Mouse (Mus musculus) hindbrain, embryonic 12.5 days (tissue): ENCODE measurements around the gene Scml4. TPM values are rescaled to one million over a fixed set of nuclear protein-coding genes. Genes with fewer than 3 reads are reported as not detected.

ENCODE experiments used
- ATAC-seq: fragments of 200-750 bp; cut with Nextera tagmentation; 2 replicates; pipeline ENCODE4 v1.8.0; 2017; ENCODE audit warnings: moderate TSS enrichment; ENCODE audit not compliant: low FRiP score
- H3K27ac ChIP-seq: fragments of 300-500 bp; sonication (generic); 2 replicates; pipeline ENCODE4 v1.5.1; 2016; ENCODE audit warnings: mild to moderate bottlenecking
- H3K27me3 ChIP-seq: fragments of 300-500 bp; sonication (generic); 2 replicates; pipeline ENCODE4 v1.6.1; 2016; ENCODE audit warnings: mild to moderate bottlenecking
- H3K36me3 ChIP-seq: fragments of 300-500 bp; sonication (generic); 2 replicates; pipeline ENCODE4 v1.6.1; 2016; ENCODE audit warnings: mild to moderate bottlenecking
- H3K4me1 ChIP-seq: fragments of 300-500 bp; sonication (generic); 2 replicates; pipeline ENCODE4 v1.6.1; 2016
- H3K4me2 ChIP-seq: fragments of 300-500 bp; sonication (generic); replicated peaks from 2 replicates; pipeline ENCODE4 v1.6.1; 2016; ENCODE audit warnings: mild to moderate bottlenecking
- H3K4me3 ChIP-seq: fragments of 300-500 bp; sonication (generic); 2 replicates; pipeline ENCODE4 v1.5.1; 2016; ENCODE audit warnings: mild to moderate bottlenecking
- H3K9ac ChIP-seq: fragments of 300-500 bp; sonication (generic); 2 replicates; pipeline ENCODE4 v1.6.1; 2016; ENCODE audit warnings: mild to moderate bottlenecking, moderate library complexity
- H3K9me3 ChIP-seq: fragments of 300-500 bp; sonication (generic); replicated peaks from 2 replicates; pipeline ENCODE4 v1.6.1; 2016; ENCODE audit warnings: mild to moderate bottlenecking
- WGBS: fragments of 180-500 bp; shearing (Covaris S2); methylation state at CpG from one replicate; pipeline ENCODE4 v1.1.7; 2016; 5-methylcytosine and 5-hydroxymethylcytosine counted together
- polyA plus RNA-seq: library from polyadenylated mRNA; unstranded; fragments of >200 nt; fragmentation: Nextera tagmentation; extraction: Ambion mirVana; gene quantifications from 2 replicates; pipeline ENCODE4 v1.2.1, GENCODE M21; 2016

Scml4 gene
- polyA plus RNA-seq, 1 experiment from 2014 or later, result 4.0 TPM

- WGBS, result 52% methylated on average over 4 of the region's 4 CpGs
- Histone ChIP-seq H3K9ac (no peak overlapping the region), H3K27me3 (no peaks in the 10 kb centered on the region), H3K9me3 (no peaks in the 10 kb centered on the region), H3K4me3 (no peak overlapping the region), H3K4me1 (peaks cover 10% of the 10 kb centered on the region; the same call in 1 of the 2 replicates), H3K27ac (peak overlapping the region; percentile 83; the same call in 1 of the 2 replicates), H3K36me3 (no peaks in the 10 kb centered on the region), H3K4me2 (peak overlapping the region; percentile 35)
- peak; percentile 44; the same call in 1 of the 2 replicates for ATAC-seq
Observed at GRCm38 (mm10) chr10:42941278-42941677, 81.1 kb downstream of the Scml4 start.

- peak; percentile 81 for ATAC-seq
- Histone ChIP-seq H3K4me3 (no peak overlapping the region), H3K4me2 (peak overlapping the region; percentile 35)
Observed at GRCm38 (mm10) chr10:42941697-42942221, 81.6 kb downstream of the Scml4 start.

DNA sequence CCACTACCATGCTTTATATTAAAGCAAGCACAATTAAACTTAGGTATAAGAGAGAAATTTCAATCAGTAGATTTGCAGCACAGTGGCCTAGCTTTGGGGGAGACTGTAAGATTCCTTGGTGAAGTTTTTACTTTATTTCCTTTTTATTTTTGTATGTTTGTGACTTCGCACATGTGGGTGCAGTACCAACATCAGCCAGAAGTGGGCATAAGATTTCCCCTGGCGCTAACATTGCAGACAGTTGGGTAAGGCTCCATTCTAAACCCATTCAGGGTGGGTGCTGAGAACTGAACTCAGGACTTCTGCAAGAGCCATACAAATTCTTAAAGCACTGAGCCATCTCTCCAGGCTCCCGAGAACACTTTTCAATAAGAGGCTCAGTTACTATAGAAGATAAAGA is 82.1 kb downstream of the Scml4 start:
- Histone ChIP-seq H3K36me3 (no peaks in the 10 kb centered on the region), H3K4me1 (peaks cover 10% of the 10 kb centered on the region; the same call in 1 of the 2 replicates), H3K4me2 (no peak overlapping the region), H3K9me3 (no peaks in the 10 kb centered on the region), H3K4me3 (no peak overlapping the region), H3K27ac (no peak overlapping the region), H3K9ac (no peak overlapping the region), H3K27me3 (no peaks in the 10 kb centered on the region)
- WGBS, result 89% methylated on average over 3 of the region's 3 CpGs
- ATAC-seq, result no peak

More at GRCm38 (mm10) chr10:42941697-42942221, 81.6 kb downstream of the Scml4 start:
- no peaks in the 10 kb centered on the region for H3K36me3 ChIP-seq
- H3K9ac ChIP-seq, result no peak overlapping the region
- H3K27ac ChIP-seq, result peak overlapping the region; percentile 83
- H3K27me3 ChIP-seq, result no peaks in the 10 kb centered on the region
- 42% methylated on average over 14 of the region's 14 CpGs for WGBS
- H3K9me3 ChIP-seq, result no peaks in the 10 kb centered on the region
- H3K4me1 ChIP-seq, result peaks cover 10% of the 10 kb centered on the region; the same call in 1 of the 2 replicates

DNA sequence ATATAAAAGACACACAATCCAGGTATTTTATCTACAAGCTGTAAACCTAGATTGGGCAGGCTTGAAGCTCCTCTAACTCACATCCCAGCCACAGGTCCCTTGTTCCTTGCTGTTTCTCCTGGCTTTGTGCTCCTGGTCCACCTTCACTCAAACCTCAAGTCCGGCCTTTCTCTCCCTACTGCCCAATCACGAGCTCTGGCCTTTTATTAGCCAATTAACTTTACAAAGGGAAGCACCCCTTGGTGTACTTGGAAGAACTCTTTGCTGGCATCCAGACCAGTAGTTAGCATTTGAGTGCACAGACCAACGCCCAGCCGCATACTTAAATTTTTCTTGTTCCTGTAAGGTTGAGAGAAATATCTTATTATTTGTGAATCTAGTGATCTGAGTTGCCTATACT is 85.1 kb downstream of the Scml4 start:
- Histone ChIP-seq H3K27ac (no peak overlapping the region), H3K4me2 (no peak overlapping the region), H3K36me3 (no peaks in the 10 kb centered on the region), H3K9ac (no peak overlapping the region), H3K9me3 (no peaks in the 10 kb centered on the region), H3K27me3 (no peaks in the 10 kb centered on the region), H3K4me3 (no peak overlapping the region), H3K4me1 (peaks cover 20% of the 10 kb centered on the region)
- no peak for ATAC-seq
- WGBS, result 52% methylated on average over 4 of the region's 4 CpGs

GRCm38 (mm10) chr10:42947336-42947735 is 87.2 kb downstream of the Scml4 start:
- Histone ChIP-seq H3K9ac (no peak overlapping the region), H3K36me3 (no peaks in the 10 kb centered on the region), H3K9me3 (no peaks in the 10 kb centered on the region), H3K27ac (no peak overlapping the region), H3K4me2 (no peak overlapping the region), H3K4me1 (peaks cover 28% of the 10 kb centered on the region), H3K4me3 (no peak overlapping the region), H3K27me3 (no peaks in the 10 kb centered on the region)
- 94% methylated on average over 5 of the region's 5 CpGs for WGBS
- no peak for ATAC-seq

GRCm38 (mm10) chr10:42950252-42950751 is 90.1 kb downstream of the Scml4 start:
- Histone ChIP-seq H3K4me1 (peaks cover 28% of the 10 kb centered on the region), H3K36me3 (no peaks in the 10 kb centered on the region), H3K27ac (peak overlapping the region; percentile 1; the same call in 1 of the 2 replicates), H3K4me3 (no peak overlapping the region), H3K9me3 (no peaks in the 10 kb centered on the region), H3K27me3 (no peaks in the 10 kb centered on the region), H3K4me2 (peak overlapping the region; percentile 42), H3K9ac (no peak overlapping the region)
- WGBS, result 2% methylated on average over 8 of the region's 8 CpGs
- ATAC-seq, result peak; percentile 74

GRCm38 (mm10) chr10:42951078-42952045 is 91.2 kb downstream of the Scml4 start:
- ATAC-seq, result peak; percentile 60
- 45% methylated on average over 20 of the region's 20 CpGs for WGBS

GRCm38 (mm10) chr10:42952046-42952420 is 91.9 kb downstream of the Scml4 start:
- Histone ChIP-seq H3K9me3 (no peaks in the 10 kb centered on the region), H3K27me3 (peaks cover 2% of the 10 kb centered on the region; the same call in 1 of the 2 replicates), H3K4me1 (peaks cover 28% of the 10 kb centered on the region), H3K36me3 (no peaks in the 10 kb centered on the region), H3K27ac (peak overlapping the region; percentile 1; the same call in 1 of the 2 replicates), H3K4me2 (no peak overlapping the region), H3K4me3 (no peak overlapping the region), H3K9ac (no peak overlapping the region)
- ATAC-seq, result no peak
- WGBS, result 56% methylated on average over 9 of the region's 9 CpGs

More at GRCm38 (mm10) chr10:42951078-42952045, 91.2 kb downstream of the Scml4 start:
- Histone ChIP-seq H3K4me2 (0 out of 2 replicates have a peak overlapping the region, but pooled peaks have one; percentile 13), H3K9ac (no peak overlapping the region), H3K4me3 (no peak overlapping the region), H3K9me3 (no peaks in the 10 kb centered on the region), H3K27me3 (no peaks in the 10 kb centered on the region), H3K27ac (peak overlapping the region; percentile 1), H3K4me1 (peaks cover 28% of the 10 kb centered on the region), H3K36me3 (no peaks in the 10 kb centered on the region)

GRCm38 (mm10) chr10:42953601-42954000 is 93.4 kb downstream of the Scml4 start:
- H3K9ac ChIP-seq, result no peak overlapping the region
- H3K27me3 ChIP-seq, result peaks cover 6% of the 10 kb centered on the region; the same call in 1 of the 2 replicates
- peaks cover 33% of the 10 kb centered on the region for H3K4me1 ChIP-seq
- no peak for ATAC-seq
- H3K27ac ChIP-seq, result no peak overlapping the region
- no peaks in the 10 kb centered on the region for H3K9me3 ChIP-seq
- no peaks in the 10 kb centered on the region for H3K36me3 ChIP-seq
- H3K4me2 ChIP-seq, result no peak overlapping the region
- 68% methylated on average over 5 of the region's 5 CpGs for WGBS
- H3K4me3 ChIP-seq, result no peak overlapping the region

GRCm38 (mm10) chr10:42955205-42955604 is 95.0 kb downstream of the Scml4 start:
- Histone ChIP-seq H3K36me3 (no peaks in the 10 kb centered on the region), H3K9ac (no peak overlapping the region), H3K9me3 (no peaks in the 10 kb centered on the region), H3K27ac (no peak overlapping the region), H3K4me3 (no peak overlapping the region), H3K4me1 (peaks cover 31% of the 10 kb centered on the region), H3K27me3 (peaks cover 6% of the 10 kb centered on the region; the same call in 1 of the 2 replicates), H3K4me2 (no peak overlapping the region)
- ATAC-seq, result no peak
- 91% methylated on average over 3 of the region's 3 CpGs for WGBS

- Histone ChIP-seq H3K36me3 (no peaks in the 10 kb centered on the region), H3K27me3 (peaks cover 6% of the 10 kb centered on the region; the same call in 1 of the 2 replicates), H3K27ac (peak overlapping the region; percentile 62), H3K9ac (no peak overlapping the region), H3K4me2 (peak overlapping the region; percentile 48), H3K4me1 (peaks cover 13% of the 10 kb centered on the region), H3K9me3 (no peaks in the 10 kb centered on the region), H3K4me3 (peak overlapping the region; percentile 25)
- peak; percentile 76 for ATAC-seq
- WGBS, result 6% methylated on average over 21 of the region's 21 CpGs
Observed at GRCm38 (mm10) chr10:42957881-42958651, 97.9 kb downstream of the Scml4 start.
